Mouse (Mus musculus) G1E (cell line): ENCODE results near the gene Tbc1d8.

Experiments used
- CTCF ChIP-seq: IDR thresholded peaks from 2 replicates; pipeline ENCODE4 v1.5.1; 2012; ENCODE audit warnings: low read depth, low read length, inconsistent platforms, mixed read lengths
- GATA1 ChIP-seq: IDR thresholded peaks from 2 replicates; pipeline ENCODE4 v1.6.1; 2012; ENCODE audit warnings: borderline replicate concordance, low read length, inconsistent platforms, mixed read lengths
- GATA2 ChIP-seq: IDR thresholded peaks from 2 replicates; pipeline ENCODE4 v1.6.1; 2012; ENCODE audit warnings: low read depth, low read length, inconsistent platforms, borderline replicate concordance
- POLR2AphosphoS5 ChIP-seq: IDR thresholded peaks from 2 replicates; pipeline ENCODE4 v1.6.1; 2012; ENCODE audit warnings: low read depth, low read length, inconsistent platforms; ENCODE audit not compliant: insufficient replicate concordance

GRCm38 (mm10) chr1:39335561-39336196 is 142.9 kb downstream of the Tbc1d8 start:
- TF ChIP-seq CTCF (no peak), GATA2 (no peak), GATA1 (no peak), POLR2AphosphoS5 (no peak)
